Mouse (Mus musculus): ENCODE measurements around the gene Mmp8. TPM values are rescaled to one million over a fixed set of nuclear protein-coding genes. Genes with fewer than 3 reads are reported as not detected.

Gene Mmp8
- total and polyA plus RNA-seq, 2 experiments from 2014 or later, result 0.15 TPM; not detected in 1

- H3K4me3 ChIP-seq (ENCODE audit: low read length), result no peak overlapping the region
- no peaks in the 10 kb centered on the region for H3K9me3 ChIP-seq (ENCODE audit: low read length)
- no peak overlapping the region for H3K9ac ChIP-seq (replicated peaks; ENCODE audit: low read length)
- no peaks in the 10 kb centered on the region for H3K27me3 ChIP-seq (ENCODE audit: insufficient read depth, low read length)
- H3K4me1 ChIP-seq (ENCODE audit: insufficient read depth, low read length), result no peaks in the 10 kb centered on the region
- no peaks in the 10 kb centered on the region for H3K36me3 ChIP-seq (ENCODE audit: insufficient read depth, low read length)
- no peak for TF ChIP-seq CTCF (IDR thresholded peaks at IDR 0.05; ENCODE audit: low read depth)
- no peak overlapping the region for H3K27ac ChIP-seq
- ATAC-seq (no peak), DNase-seq (ENCODE audit: low spot score) (no peak)
- no peak overlapping the region for H3K4me2 ChIP-seq (ENCODE audit: low read depth, low read length)
- 75% methylated on average over 8 of the region's 8 CpGs for WGBS
Measured at GRCm38 (mm10) chr9:7590063-7590462, 31.8 kb downstream of the Mmp8 start.

- ATAC-seq, result no peak
- TF ChIP-seq CTCF (IDR thresholded peaks at IDR 0.05; ENCODE audit: low read depth), result no peak
- WGBS, result 93% methylated on average over 3 of the region's 3 CpGs
Measured at GRCm38 (mm10) chr9:7593272-7593812, 35.1 kb downstream of the Mmp8 start.

DNA sequence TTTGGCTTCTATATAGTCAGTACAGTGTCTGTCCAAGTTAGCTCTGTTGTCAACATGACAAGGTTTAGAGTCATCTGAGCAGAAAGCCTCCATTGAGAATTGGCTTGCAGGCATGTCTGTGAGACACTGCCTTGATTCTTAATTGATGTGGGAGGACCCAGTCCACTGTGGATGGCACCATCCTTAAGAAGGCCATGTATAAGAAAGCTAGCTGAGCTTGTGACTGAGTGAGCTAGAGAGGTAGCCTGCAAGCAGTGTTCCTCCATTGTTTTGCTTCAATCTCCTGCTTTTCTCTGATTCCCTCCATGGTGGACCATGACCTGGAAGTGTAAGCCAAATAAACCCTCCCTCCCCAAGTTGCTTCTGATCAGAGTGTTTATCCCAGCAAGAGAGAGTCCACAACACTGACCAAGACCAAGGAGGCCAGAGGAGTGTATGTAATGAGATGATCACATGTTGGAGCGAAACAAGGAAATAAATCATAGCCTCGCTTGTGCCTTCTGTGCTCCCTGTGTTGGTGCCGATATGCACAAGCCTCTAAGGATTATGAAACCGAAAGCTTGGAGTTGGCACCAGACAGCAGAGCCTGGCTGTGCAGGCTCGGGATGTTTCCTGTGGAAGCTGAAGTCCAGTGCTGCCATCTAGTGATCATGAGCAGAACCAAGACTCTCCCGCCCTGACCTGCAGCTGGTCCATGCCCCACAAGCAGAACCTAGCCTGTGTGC, 36.7 kb downstream of the Mmp8 start:
- no peaks in the 10 kb centered on the region for H3K4me1 ChIP-seq (ENCODE audit: insufficient read depth, low read length)
- peak overlapping the region; percentile 19 for H3K9ac ChIP-seq (replicated peaks; ENCODE audit: low read length)
- TF ChIP-seq CTCF (IDR thresholded peaks at IDR 0.05; ENCODE audit: low read depth), result peak; percentile 95
- DNase-seq (ENCODE audit: low spot score) (peak; percentile 95), ATAC-seq (peak; percentile 99)
- WGBS, result 9% methylated on average over 6 of the region's 6 CpGs
- H3K27ac ChIP-seq, result peak overlapping the region; percentile 38; the same call in 1 of the 2 replicates
- no peaks in the 10 kb centered on the region for H3K9me3 ChIP-seq (ENCODE audit: low read length)
- no peaks in the 10 kb centered on the region for H3K36me3 ChIP-seq (ENCODE audit: insufficient read depth, low read length)
- peak overlapping the region; percentile 28 for H3K4me3 ChIP-seq (ENCODE audit: low read length)
- peak overlapping the region; percentile 49 for H3K4me2 ChIP-seq (ENCODE audit: low read depth, low read length)
- no peaks in the 10 kb centered on the region for H3K27me3 ChIP-seq (ENCODE audit: insufficient read depth, low read length)

More at GRCm38 (mm10) chr9:7593272-7593812, 35.1 kb downstream of the Mmp8 start:
- no peak for DNase-seq (ENCODE audit: low spot score)
- H3K4me3 ChIP-seq (ENCODE audit: low read length), result no peak overlapping the region
- H3K27me3 ChIP-seq (ENCODE audit: insufficient read depth, low read length), result no peaks in the 10 kb centered on the region
- H3K9me3 ChIP-seq (ENCODE audit: low read length), result no peaks in the 10 kb centered on the region
- H3K36me3 ChIP-seq (ENCODE audit: insufficient read depth, low read length), result no peaks in the 10 kb centered on the region
- no peaks in the 10 kb centered on the region for H3K4me1 ChIP-seq (ENCODE audit: insufficient read depth, low read length)
- no peak overlapping the region for H3K27ac ChIP-seq
- H3K9ac ChIP-seq (replicated peaks; ENCODE audit: low read length), result no peak overlapping the region
- no peak overlapping the region for H3K4me2 ChIP-seq (ENCODE audit: low read depth, low read length)

- Histone ChIP-seq H3K27ac (no peak overlapping the region), H3K4me3 (ENCODE audit: low read length) (no peak overlapping the region), H3K9me3 (ENCODE audit: low read length) (no peaks in the 10 kb centered on the region), H3K9ac (replicated peaks; ENCODE audit: low read length) (no peak overlapping the region), H3K27me3 (ENCODE audit: insufficient read depth, low read length) (no peaks in the 10 kb centered on the region), H3K4me1 (ENCODE audit: insufficient read depth, low read length) (no peaks in the 10 kb centered on the region), H3K36me3 (ENCODE audit: insufficient read depth, low read length) (no peaks in the 10 kb centered on the region), H3K4me2 (ENCODE audit: low read depth, low read length) (no peak overlapping the region)
- 3% methylated on average over 3 of the region's 3 CpGs for WGBS
- TF ChIP-seq CTCF (IDR thresholded peaks at IDR 0.05; ENCODE audit: low read depth), result peak; percentile 96
- peak; percentile 79 for DNase-seq (ENCODE audit: low spot score)
- peak; percentile 78 for ATAC-seq
Measured at GRCm38 (mm10) chr9:7602982-7603742, 44.9 kb downstream of the Mmp8 start.

DNA sequence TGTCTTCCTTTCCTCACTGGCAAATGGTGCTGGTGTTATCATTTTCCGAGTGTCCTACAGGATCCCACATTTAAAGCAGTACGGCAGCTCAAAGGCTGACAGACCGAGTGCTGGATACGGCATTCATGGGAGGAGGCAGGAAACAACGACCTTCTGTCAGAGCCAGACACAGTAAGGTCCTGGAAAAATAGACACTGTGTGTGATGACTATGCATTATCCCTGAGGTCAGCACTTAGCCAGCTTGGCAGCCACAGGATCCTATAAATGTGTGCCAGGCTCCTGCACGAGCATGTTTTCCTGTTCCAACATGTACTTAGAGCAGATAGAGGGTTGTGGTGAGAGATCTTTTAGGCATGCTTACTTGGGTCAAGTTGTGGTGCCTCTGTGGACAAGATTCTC, 45.7 kb downstream of the Mmp8 start:
- ATAC-seq (no peak), DNase-seq (ENCODE audit: low spot score) (no peak)
- H3K4me1 ChIP-seq (ENCODE audit: insufficient read depth, low read length), result no peaks in the 10 kb centered on the region
- no peak overlapping the region for H3K4me3 ChIP-seq (ENCODE audit: low read length)
- H3K9me3 ChIP-seq (ENCODE audit: low read length), result no peaks in the 10 kb centered on the region
- WGBS, result 62% methylated on average over 6 of the region's 6 CpGs
- no peak overlapping the region for H3K9ac ChIP-seq (replicated peaks; ENCODE audit: low read length)
- no peaks in the 10 kb centered on the region for H3K36me3 ChIP-seq (ENCODE audit: insufficient read depth, low read length)
- H3K27me3 ChIP-seq (ENCODE audit: insufficient read depth, low read length), result no peaks in the 10 kb centered on the region
- no peak for TF ChIP-seq CTCF (IDR thresholded peaks at IDR 0.05; ENCODE audit: low read depth)
- H3K27ac ChIP-seq, result no peak overlapping the region
- no peak overlapping the region for H3K4me2 ChIP-seq (ENCODE audit: low read depth, low read length)

- no peaks in the 10 kb centered on the region for H3K27me3 ChIP-seq (ENCODE audit: insufficient read depth, low read length)
- 83% methylated on average over 12 of the region's 12 CpGs for WGBS
- no peak overlapping the region for H3K27ac ChIP-seq
- no peaks in the 10 kb centered on the region for H3K9me3 ChIP-seq (ENCODE audit: low read length)
- no peaks in the 10 kb centered on the region for H3K4me1 ChIP-seq (ENCODE audit: insufficient read depth, low read length)
- no peak for DNase-seq (ENCODE audit: low spot score)
- no peak for TF ChIP-seq CTCF (IDR thresholded peaks at IDR 0.05; ENCODE audit: low read depth)
- H3K9ac ChIP-seq (replicated peaks; ENCODE audit: low read length), result no peak overlapping the region
- no peak overlapping the region for H3K4me3 ChIP-seq (ENCODE audit: low read length)
- H3K4me2 ChIP-seq (ENCODE audit: low read depth, low read length), result no peak overlapping the region
- ATAC-seq, result no peak
- H3K36me3 ChIP-seq (ENCODE audit: insufficient read depth, low read length), result no peaks in the 10 kb centered on the region
Measured at GRCm38 (mm10) chr9:7605638-7606037, 47.4 kb downstream of the Mmp8 start.

Other genes starting within 250 kb of the Mmp8 start
- not detected in 2 replicates for gene Mmp12, start 214.1 kb upstream of the Mmp8 start, total RNA-seq (2014; rRNA removed)
- 0.15 TPM in 1 of 2 replicates, not detected in the other for gene Mmp12, start 214.1 kb upstream of the Mmp8 start, polyA plus RNA-seq (2015; fragmentation: Nextera tagmentation; extraction: Ambion mirVana)
- gene Mmp1b, start 170.4 kb upstream of the Mmp8 start, total RNA-seq (2014; rRNA removed), result not detected in 2 replicates
- not detected in 2 replicates for gene Mmp1b, start 170.4 kb upstream of the Mmp8 start, polyA plus RNA-seq (2015; fragmentation: Nextera tagmentation; extraction: Ambion mirVana)
- not detected in 2 replicates for gene Mmp3, start 112.6 kb upstream of the Mmp8 start, total RNA-seq (2014; rRNA removed)
- gene Mmp3, start 112.6 kb upstream of the Mmp8 start, polyA plus RNA-seq (2015; fragmentation: Nextera tagmentation; extraction: Ambion mirVana), result not detected in 2 replicates
- not detected in 2 replicates for gene Mmp10, start 56.1 kb upstream of the Mmp8 start, total RNA-seq (2014; rRNA removed)
- gene Mmp10, start 56.1 kb upstream of the Mmp8 start, polyA plus RNA-seq (2015; fragmentation: Nextera tagmentation; extraction: Ambion mirVana), result not detected in 2 replicates
- not detected in 2 replicates for gene Mmp27, start 12.9 kb downstream of the Mmp8 start, total RNA-seq (2014; rRNA removed)
- gene Mmp27, start 12.9 kb downstream of the Mmp8 start, polyA plus RNA-seq (2015; fragmentation: Nextera tagmentation; extraction: Ambion mirVana), result not detected in 2 replicates
- gene Mmp20, start 69.8 kb downstream of the Mmp8 start, total RNA-seq (2014; rRNA removed), result not detected in 2 replicates
- not detected in 2 replicates for gene Mmp20, start 69.8 kb downstream of the Mmp8 start, polyA plus RNA-seq (2015; fragmentation: Nextera tagmentation; extraction: Ambion mirVana)
- gene Mmp7, start 133.6 kb downstream of the Mmp8 start, total RNA-seq (2014; rRNA removed), result not detected in 2 replicates
- gene Mmp7, start 133.6 kb downstream of the Mmp8 start, polyA plus RNA-seq (2015; fragmentation: Nextera tagmentation; extraction: Ambion mirVana), result not detected in 2 replicates
- gene Tmem123, start 205.6 kb downstream of the Mmp8 start, total RNA-seq (2014; rRNA removed), result 20.9 and 24.7 TPM in 2 replicates
- gene Tmem123, start 205.6 kb downstream of the Mmp8 start, polyA plus RNA-seq (2015; fragmentation: Nextera tagmentation; extraction: Ambion mirVana), result 18.8 and 18.9 TPM in 2 replicates

Data from hindbrain, postnatal 0 days (tissue).